Mouse (Mus musculus) mouse embryonic stem cell (cell line): ENCODE measurements around the gene 4930558C23Rik.
"Not testable (repeated sequence)": the region's sequence is repeated elsewhere in the genome, so short reads cannot be mapped to it uniquely, and the experiment has no call there.

ENCODE experiments used
- in situ Hi-C, 2 experiments: fragments of 300-500 bp; cut with MboI; formaldehyde crosslinking; loops; 1 replicate in 1 of 2; 3 replicates in 1 of 2; pipeline ENCODE4 v1.14.3; 2019 to 2020; ENCODE audit warnings: low sequenced_read_pairs in 2 of 2, low pct_unique_long_range_greater_than_20kb in 1 of 2, mixed read lengths in 1 of 2; ENCODE audit not compliant: unreplicated experiment in 1 of 2

Gene 4930558C23Rik

DNA sequence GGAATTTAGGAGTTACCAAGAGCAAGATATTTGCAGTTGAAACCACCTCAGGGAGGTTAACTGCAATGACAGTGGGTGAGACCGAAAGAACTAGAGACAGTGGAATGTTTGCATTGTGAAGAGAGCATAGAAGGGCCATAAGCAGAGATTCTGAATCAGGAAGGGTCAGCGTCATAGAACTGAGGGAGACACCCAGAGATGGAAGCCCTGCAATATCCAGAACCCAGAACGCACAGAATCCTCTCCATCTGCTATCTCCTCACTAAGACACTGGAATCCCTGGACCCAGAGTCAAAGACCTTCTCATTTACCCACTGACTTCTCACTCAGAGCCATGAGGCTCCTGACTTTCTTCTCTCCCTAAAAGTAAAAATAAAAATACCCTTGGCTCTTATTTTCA is at the start of gene 4930558C23Rik:
Gene 4930558C23Rik, minus strand, starts transcription at position 101 of the 400 bp plus-strand sequence.
- in situ Hi-C loops: loop anchor here in 1 of 2 experiments (10.0 kb wide), 1 partner anchor 98 kb away; the partner anchor contains the start of gene Anxa9

DNA sequence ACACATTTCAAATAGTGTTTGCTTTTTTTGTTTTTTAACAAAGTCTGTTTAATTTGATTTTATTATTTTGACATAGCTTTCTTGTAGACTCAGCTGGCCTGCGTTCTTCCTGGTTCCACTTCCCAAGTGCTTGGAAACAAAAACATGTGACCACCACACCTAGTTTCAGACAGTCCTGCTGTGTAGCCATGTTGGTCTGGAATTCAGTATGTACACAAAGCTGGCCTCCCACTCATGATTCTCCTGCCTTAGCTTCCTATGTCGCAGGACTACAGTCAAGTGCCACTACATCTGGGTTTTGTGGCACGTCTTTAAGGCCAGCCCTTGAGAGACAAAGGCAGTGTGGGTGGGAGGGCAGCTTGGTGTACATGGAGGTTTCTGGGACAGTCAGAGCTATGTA is 48.3 kb upstream of the 4930558C23Rik start:
- in situ Hi-C loops: no loop called here

- in situ Hi-C loops: no loop called here
Observed at GRCm38 (mm10) chr3:95450408-95450807, 47.8 kb upstream of the 4930558C23Rik start.

DNA sequence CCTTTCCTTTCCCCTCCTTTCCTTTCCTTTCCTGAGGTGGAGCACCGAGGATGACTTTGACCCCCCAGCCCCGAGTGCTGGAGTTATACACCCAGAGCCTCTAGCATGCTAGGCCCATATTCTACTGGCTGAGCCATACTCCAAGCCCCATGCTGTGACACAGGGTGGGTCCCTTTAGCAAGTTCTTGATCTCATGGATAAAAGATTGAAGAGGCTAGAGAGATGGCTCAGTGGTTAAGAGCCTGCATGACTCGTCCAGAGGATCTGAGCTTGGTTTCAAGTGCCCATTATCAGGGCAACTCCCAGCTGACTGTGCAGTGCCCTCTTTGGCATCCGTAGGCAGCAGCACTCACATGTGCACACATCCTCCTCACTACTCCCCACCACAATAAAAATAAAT is 42.7 kb upstream of the 4930558C23Rik start:
- in situ Hi-C loops: no loop called here

- in situ Hi-C loops: no loop called here
Observed at GRCm38 (mm10) chr3:95442406-95443117, 39.9 kb upstream of the 4930558C23Rik start.

DNA sequence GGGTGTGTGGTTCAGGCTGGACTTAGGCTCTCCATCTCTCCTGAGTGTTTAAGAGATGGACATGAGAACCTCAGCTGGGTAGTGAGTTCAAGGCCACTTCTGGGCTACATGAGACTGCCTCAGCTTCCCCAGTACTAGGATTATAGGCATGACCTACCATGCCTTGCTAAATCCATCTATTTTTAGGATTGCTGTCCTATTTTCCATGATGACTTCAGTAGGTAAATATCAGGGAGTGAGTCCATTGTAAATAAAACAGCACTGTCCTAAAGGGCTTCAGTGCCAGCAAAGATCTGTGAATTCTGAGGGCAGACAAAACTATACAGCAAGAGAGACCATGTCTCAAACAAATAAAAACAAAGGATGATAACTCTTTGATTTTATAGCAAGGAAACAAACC is 37.0 kb upstream of the 4930558C23Rik start:
- in situ Hi-C loops: no loop called here

DNA sequence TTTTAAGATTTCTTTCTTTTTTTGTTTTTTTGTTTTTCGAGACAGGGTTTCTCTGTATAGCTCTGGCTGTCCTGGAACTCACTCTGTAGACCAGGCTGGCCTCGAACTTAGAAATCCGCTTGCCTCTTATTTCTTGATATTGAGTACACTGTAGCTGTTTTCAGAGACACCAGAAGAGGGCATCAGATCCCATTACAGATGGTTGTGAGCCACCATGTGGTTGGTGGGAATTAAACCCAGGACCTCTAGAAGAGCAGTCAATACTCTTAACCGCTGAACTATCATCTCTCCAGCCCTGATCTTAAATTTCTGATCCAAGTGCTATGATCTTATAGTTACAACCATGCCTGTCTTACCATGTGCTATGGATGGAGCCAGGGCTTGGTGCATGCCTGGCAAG is 36.0 kb upstream of the 4930558C23Rik start:
- in situ Hi-C loops: not testable (repeated sequence)

DNA sequence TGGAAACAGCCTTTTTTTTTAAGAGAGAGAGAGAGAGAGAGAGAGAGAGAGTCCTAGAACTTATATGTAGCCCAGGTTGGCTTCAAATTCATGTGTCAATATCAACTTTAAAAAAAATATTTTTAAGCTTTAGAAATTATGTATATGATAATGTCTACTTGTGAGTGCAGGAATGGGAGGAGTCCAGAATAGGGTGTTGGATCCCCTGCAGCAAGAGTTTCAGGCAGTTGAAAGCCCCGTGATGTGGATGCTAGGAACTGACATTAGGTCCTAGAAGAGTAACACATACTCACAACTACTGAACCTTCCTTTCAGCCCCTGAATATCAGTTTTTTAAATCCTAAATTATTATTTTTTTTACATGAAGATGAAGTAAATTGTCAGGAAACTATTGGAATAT is 32.9 kb upstream of the 4930558C23Rik start:
- in situ Hi-C loops: no loop called here

GRCm38 (mm10) chr3:95434983-95435370 is 32.3 kb upstream of the 4930558C23Rik start:
- in situ Hi-C loops: no loop called here

DNA sequence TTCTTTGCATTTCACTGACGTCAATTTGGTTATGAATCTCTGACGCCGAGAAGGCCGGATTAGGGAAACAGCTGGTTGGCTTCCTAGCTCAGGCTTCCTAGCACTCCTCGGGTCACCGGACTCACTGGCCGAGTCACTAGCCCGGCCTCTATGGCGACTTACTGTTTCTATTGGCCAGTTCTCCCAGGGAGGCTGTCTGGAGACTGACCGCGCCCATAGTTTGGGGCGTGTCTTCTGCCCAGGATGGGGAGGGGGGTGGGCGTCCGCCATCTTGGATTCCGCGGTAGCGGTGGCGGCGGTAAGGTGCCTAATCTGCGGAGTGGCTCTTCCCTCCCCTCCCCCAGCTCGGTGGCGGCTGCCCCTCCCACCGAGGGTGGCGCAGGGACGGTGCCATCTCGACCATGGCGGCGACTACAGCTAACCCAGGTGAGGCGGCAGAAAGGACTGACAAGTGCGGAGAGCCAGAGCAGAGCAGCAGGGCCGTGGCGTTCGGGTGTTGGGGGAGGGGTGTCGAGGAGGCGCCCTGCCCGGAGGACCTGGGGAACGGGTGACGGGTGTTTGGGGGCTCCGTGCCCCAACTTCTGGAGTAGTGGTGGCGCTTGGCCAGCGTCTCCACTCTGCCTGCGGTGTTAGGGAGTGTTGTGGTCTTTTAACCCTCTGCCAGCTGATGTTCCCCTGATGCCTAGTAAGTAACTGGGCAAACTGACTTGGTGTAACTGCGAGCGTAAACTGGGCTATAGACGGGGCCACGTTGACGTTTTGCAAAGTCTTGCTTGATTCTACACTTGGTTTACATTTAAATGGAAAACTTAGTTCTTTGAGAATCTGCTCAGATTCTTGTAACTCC is 31.7 kb upstream of the 4930558C23Rik start, which contains the start of gene Arnt:
Gene Arnt, plus strand, starts transcription at position 253 of the 847 bp plus-strand sequence.
- in situ Hi-C loops: no loop called here

DNA sequence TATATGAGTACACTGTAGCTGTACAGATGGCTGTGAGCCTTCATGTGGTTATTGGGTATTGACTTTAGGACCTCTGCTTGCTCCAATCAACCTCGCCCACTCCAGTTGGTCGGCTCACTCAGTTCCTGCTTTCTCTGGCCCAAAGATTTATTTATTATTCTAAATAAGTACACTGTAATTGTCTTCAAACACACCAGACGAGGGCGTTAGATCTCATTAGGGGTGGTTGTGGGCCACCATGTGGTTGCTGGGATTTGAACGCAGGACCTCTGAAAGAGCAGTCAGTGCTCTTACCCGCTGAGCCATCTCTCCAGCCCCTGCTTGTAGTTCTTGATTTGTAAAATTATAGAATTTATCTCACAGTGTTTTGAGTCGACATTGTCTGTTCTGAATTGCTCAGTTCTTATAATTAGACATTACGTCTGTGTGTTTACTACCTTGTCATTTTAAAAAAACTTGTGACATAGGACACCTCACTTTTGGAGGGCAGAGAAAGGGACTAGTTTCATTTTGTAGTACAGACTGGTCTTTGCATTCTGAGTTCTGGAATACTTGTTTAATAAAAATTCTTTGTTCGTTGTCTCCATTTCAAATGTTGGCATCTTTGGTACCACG is 30.8 kb upstream of the 4930558C23Rik start:
- in situ Hi-C loops: no loop called here

DNA sequence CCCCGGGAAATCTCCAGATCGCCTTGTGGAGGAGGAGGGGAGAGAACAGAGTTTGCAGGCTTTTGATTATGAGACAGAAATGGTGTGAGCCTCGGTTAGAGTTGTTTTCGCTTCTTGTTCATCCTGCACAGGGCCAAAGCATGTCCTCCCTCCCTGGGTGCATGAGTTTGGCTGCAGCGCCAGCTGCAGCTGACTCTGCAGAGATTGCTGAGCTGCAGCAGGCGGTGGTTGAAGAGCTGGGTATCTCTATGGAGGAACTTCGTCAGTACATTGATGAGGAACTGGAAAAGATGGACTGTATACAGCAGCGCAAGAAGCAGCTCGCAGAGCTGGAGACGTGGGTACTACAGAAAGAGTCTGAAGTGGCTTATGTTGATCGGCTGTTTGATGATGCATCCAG is 25.8 kb upstream of the 4930558C23Rik start:
- in situ Hi-C loops: not testable (repeated sequence)

DNA sequence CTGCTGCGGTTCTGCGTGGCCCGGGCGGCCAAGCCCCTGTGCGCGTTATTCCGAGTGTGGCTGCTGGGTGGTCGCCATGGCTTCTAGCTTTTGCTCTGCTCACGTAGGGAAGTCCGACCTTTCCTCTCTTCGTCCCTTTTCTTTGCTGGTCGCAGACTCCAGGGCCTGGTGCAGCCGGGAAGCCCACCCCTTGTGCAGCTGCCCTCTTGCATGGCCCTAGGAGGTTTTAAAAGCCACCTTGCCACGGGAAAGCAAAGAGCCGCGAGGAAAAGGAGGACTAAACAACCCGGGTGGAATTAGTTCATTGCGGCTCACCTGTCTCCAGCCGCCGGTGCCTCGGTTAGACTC is 25.2 kb upstream of the 4930558C23Rik start:
- in situ Hi-C loops: not testable (repeated sequence)

- in situ Hi-C loops: not testable (repeated sequence)
Observed at GRCm38 (mm10) chr3:95427117-95427890, 24.7 kb upstream of the 4930558C23Rik start.

DNA sequence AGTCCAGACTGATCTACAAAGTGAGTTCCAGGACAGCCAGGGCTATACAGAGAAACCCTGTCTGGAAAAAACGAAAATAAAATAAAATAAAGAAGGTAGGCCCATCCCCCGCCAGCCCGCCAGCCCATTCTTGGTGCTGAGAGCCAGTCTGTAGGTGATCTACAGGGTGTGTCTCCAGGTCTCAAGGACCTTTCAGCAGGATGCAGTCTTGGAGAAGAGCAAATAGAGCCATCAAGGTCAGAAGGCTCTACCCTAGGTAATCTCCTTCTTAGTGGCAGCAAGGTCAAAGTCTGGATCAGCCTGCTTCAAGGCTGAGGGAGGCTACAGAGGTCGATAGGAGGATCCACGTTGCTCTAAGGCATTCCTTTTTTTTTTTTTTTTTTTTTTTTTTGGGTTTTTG is 23.8 kb upstream of the 4930558C23Rik start:
- in situ Hi-C loops: not testable (repeated sequence)

GRCm38 (mm10) chr3:95417866-95418265 is 15.2 kb upstream of the 4930558C23Rik start:
- in situ Hi-C loops: loop anchor here in 1 of 2 experiments (5.0 kb wide), 1 partner anchor 36 kb away; no protein-coding TSS in a partner anchor

DNA sequence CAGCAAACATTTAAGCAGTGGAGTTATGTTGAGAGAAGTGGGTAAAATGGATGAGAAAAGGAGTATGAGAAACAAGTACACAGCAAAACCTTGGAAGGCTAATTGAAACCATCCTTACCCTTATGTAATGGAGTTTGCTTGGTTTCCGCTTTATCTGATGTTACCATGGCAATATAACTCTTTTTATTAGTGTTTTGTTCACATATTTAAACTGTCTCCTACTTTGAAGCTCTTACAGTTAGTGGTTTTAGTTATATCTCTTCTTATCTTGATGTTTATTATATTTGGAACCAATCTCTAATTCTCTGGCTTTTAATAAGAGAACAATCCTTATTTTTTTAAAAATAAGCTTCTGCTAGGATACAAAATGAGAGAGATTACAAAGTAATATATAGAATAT is 9.6 kb upstream of the 4930558C23Rik start:
- in situ Hi-C loops: no loop called here

DNA sequence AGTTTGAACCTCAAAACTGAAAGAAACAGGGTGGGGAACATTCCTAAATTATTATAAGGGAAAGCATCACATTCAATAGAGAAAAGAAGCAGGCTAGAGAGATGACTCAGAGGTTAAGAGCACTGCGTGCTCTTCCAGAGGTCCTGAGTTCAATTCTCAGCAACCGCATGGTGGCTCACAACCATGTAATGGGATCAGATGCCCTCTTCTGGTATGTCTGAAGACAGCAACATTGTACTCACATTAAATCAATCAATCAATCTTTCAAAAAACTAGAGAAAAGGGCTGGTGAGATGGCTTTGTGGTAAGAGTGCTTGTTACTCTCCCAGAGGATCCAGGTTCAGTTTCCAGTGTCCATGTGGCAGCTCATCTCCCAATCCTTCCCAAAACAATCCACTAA is 6.2 kb upstream of the 4930558C23Rik start:
- in situ Hi-C loops: loop anchor here in 1 of 2 experiments (10.0 kb wide), 1 partner anchor 104 kb away; the partner anchor contains the start of gene Anxa9
